In the genomic region with DNA sequence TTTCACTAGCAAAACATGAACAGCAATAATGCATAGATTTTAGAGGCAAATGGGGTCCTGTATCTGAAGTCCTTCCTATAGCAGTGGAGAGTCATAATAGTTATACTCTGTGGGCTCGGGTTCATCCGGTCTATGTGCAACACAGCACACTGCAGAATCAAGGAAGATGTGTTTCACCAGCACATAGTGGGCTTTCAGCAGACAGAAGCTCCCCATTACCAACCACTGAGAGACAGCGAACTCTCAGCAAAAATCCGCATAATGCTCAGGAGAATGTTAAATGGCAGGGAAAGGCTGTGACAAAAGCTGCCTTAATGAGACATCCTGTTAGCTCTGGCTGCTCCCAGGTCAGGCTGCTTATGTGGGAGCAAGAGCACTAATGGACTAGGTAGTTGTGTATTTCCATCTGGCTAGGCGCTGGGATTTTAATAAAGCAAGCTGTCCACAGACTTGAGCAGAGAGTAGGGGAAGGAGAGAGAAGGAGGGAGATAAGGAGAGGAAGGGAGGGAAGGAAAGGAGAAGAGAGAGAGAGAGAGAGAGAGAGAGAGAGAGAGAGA, we compare ENCODE assay signal across 20 mouse cellular contexts.
DNase-seq lines count a peak whose midpoint lies in the region; ATAC-seq and TF ChIP-seq lines count a peak whose summit lies in the region.
"Had no signal": no experiment of that assay in that cellular context is flagged by ENCODE, and none has a peak within 500 bp of the region (broad histone marks: within the 10 kb centered on the region; RNA-seq: fewer than 3 reads in every experiment).

No protein-coding gene starts in this region.

- intact Hi-C loops in left cerebral cortex, postnatal 25 days (cut with DNase I): no loop called here

- H3K4me2 ChIP-seq in forebrain, postnatal 0 days (ENCODE audit: low read depth): no peak overlapping the region
- no peak overlapping the region for H3K4me2 ChIP-seq in forebrain, embryonic 15.5 days (replicated peaks)
- H3K4me2 ChIP-seq in midbrain, embryonic 14.5 days (ENCODE audit: low read length): no peak overlapping the region
- H3K4me2 ChIP-seq: liver, embryonic 15.5 days; neural tube, embryonic 13.5 days had no signal

- peaks cover 4% of the 10 kb centered on the region; the same call in 1 of the 2 replicates for H3K27me3 ChIP-seq in forebrain, embryonic 10.5 days (ENCODE audit: poor library complexity, severe bottlenecking)
- no peaks in the 10 kb centered on the region for H3K27me3 ChIP-seq in forebrain, postnatal 0 days (ENCODE audit: insufficient read depth, low read length)
- no peaks in the 10 kb centered on the region for H3K27me3 ChIP-seq in forebrain, embryonic 15.5 days
- H3K27me3 ChIP-seq in midbrain, embryonic 14.5 days (ENCODE audit: control insufficient read depth, insufficient read depth, low read length): no peaks in the 10 kb centered on the region
- H3K27me3 ChIP-seq: liver, embryonic 15.5 days; neural tube, embryonic 13.5 days had no signal

- H3K9me3 ChIP-seq in forebrain, embryonic 10.5 days: no peaks in the 10 kb centered on the region
- no peaks in the 10 kb centered on the region for H3K9me3 ChIP-seq in forebrain, postnatal 0 days (ENCODE audit: low read length)
- no peaks in the 10 kb centered on the region for H3K9me3 ChIP-seq in forebrain, embryonic 15.5 days
- H3K9me3 ChIP-seq in midbrain, embryonic 14.5 days (ENCODE audit: control insufficient read depth, low read length): no peaks in the 10 kb centered on the region
- H3K9me3 ChIP-seq: heart, embryonic 10.5 days; liver, embryonic 15.5 days; neural tube, embryonic 13.5 days had no signal

- no peak for DNase-seq in forebrain, embryonic 10.5 days (ENCODE audit: extremely low spot score, low spot score)
- no peak for DNase-seq in forebrain, postnatal 0 days
- peak; percentile 11 for DNase-seq in embryo, embryonic 10.5 days (ENCODE audit: low spot score)
- DNase-seq in midbrain, embryonic 14.5 days: peak; percentile 47
- DNase-seq in frontal cortex, postnatal 36 days (ENCODE audit: low spot score in 2 of 2): no peak
- DNase-seq in left cerebral cortex, postnatal 25 days (ENCODE audit: low spot score in 2 of 2): no peak
- DNase-seq in heart, adult 9 months (ENCODE audit: low spot score in 2 of 2): no peak
- DNase-seq: adrenal gland, postnatal 10 days; cerebellum, postnatal 14 days; gastrocnemius, postnatal 25 days; kidney, adult 11 months; kidney, postnatal 10 days had no signal

- H3K4me1 ChIP-seq in forebrain, embryonic 10.5 days: peaks cover 16% of the 10 kb centered on the region
- H3K4me1 ChIP-seq in forebrain, postnatal 0 days (ENCODE audit: insufficient read depth): no peaks in the 10 kb centered on the region
- H3K4me1 ChIP-seq in forebrain, embryonic 15.5 days: no peaks in the 10 kb centered on the region
- H3K4me1 ChIP-seq in midbrain, embryonic 14.5 days (ENCODE audit: control insufficient read depth, insufficient read depth, low read length): peaks cover 4% of the 10 kb centered on the region; the same call in 1 of the 2 replicates
- H3K4me1 ChIP-seq: heart, embryonic 10.5 days; liver, embryonic 15.5 days had no signal

- WGBS in forebrain, embryonic 10.5 days: 59% methylated on average over 5 of the region's 5 CpGs
- WGBS in forebrain, postnatal 0 days: 39% methylated on average over 5 of the region's 5 CpGs
- WGBS in forebrain, embryonic 15.5 days: 36% methylated on average over 5 of the region's 5 CpGs
- 40% methylated on average over 5 of the region's 5 CpGs for WGBS in midbrain, embryonic 14.5 days

- no peaks in the 10 kb centered on the region for H3K36me3 ChIP-seq in forebrain, embryonic 10.5 days (replicated peaks)
- no peaks in the 10 kb centered on the region for H3K36me3 ChIP-seq in forebrain, postnatal 0 days (ENCODE audit: insufficient read depth)
- no peaks in the 10 kb centered on the region for H3K36me3 ChIP-seq in forebrain, embryonic 15.5 days
- no peaks in the 10 kb centered on the region for H3K36me3 ChIP-seq in midbrain, embryonic 14.5 days (ENCODE audit: control insufficient read depth, insufficient read depth, low read length)
- H3K36me3 ChIP-seq: heart, embryonic 10.5 days; liver, embryonic 15.5 days; neural tube, embryonic 13.5 days had no signal

- H3K27ac ChIP-seq in forebrain, embryonic 10.5 days: peak overlapping the region; percentile 53; the same call in 1 of the 2 replicates
- H3K27ac ChIP-seq in forebrain, postnatal 0 days (ENCODE audit: low read depth, low read length): no peak overlapping the region
- H3K27ac ChIP-seq in forebrain, embryonic 15.5 days (replicated peaks): peak overlapping the region; percentile 25
- peak overlapping the region; percentile 71 for H3K27ac ChIP-seq in midbrain, embryonic 14.5 days (replicated peaks; ENCODE audit: low read depth, low read length)
- H3K27ac ChIP-seq: heart, embryonic 10.5 days; liver, embryonic 15.5 days; neural tube, embryonic 13.5 days; stomach, postnatal 0 days had no signal

- no peak for ATAC-seq in forebrain, postnatal 0 days
- peak; percentile 63 for ATAC-seq in forebrain, embryonic 15.5 days (replicated peaks)
- ATAC-seq in midbrain, embryonic 14.5 days (ENCODE audit: low FRiP score, low TSS enrichment): peak; percentile 72; the same call in 1 of the 2 replicates
- ATAC-seq: CD4-positive, CD25-positive, alpha-beta regulatory T cell, adult 4 months; lung, postnatal 0 days; Patski had no signal

- no peak overlapping the region for H3K9ac ChIP-seq in forebrain, postnatal 0 days
- no peak overlapping the region for H3K9ac ChIP-seq in forebrain, embryonic 15.5 days (replicated peaks)
- no peak overlapping the region for H3K9ac ChIP-seq in midbrain, embryonic 14.5 days (replicated peaks; ENCODE audit: low read length)
- H3K9ac ChIP-seq: liver, embryonic 15.5 days; neural tube, embryonic 13.5 days had no signal

- H3K4me3 ChIP-seq in forebrain, embryonic 10.5 days: no peak overlapping the region
- no peak overlapping the region for H3K4me3 ChIP-seq in forebrain, postnatal 0 days (ENCODE audit: low read depth, low read length)
- no peak overlapping the region for H3K4me3 ChIP-seq in forebrain, embryonic 15.5 days
- no peak overlapping the region for H3K4me3 ChIP-seq in midbrain, embryonic 14.5 days (replicated peaks; ENCODE audit: low read depth, low read length)
- H3K4me3 ChIP-seq: heart, embryonic 10.5 days; liver, embryonic 15.5 days; neural tube, embryonic 13.5 days had no signal

- no peak for TF ChIP-seq CTCF in forebrain, postnatal 0 days (IDR thresholded peaks at IDR 0.05; ENCODE audit: low read depth)

Comparison
In these comparisons a context has a peak if more than half of its experiments do, and no peak if none do; other contexts are left out.
1. DNase-seq: peak in embryo, embryonic 10.5 days (single experiment) and midbrain, embryonic 14.5 days (single experiment); none in forebrain, embryonic 10.5 days (single experiment), forebrain, postnatal 0 days (single experiment), frontal cortex, postnatal 36 days (0 of 2), left cerebral cortex, postnatal 25 days (0 of 2) and heart, adult 9 months (0 of 2).